Mouse (Mus musculus) MEL (cell line): Measurements from ENCODE around the gene Olfr520.

Source experiments
- CTCF ChIP-seq, 3 experiments: IDR thresholded peaks in 2 of 3; conservative IDR thresholded peaks in 1 of 3; 2 replicates each; pipeline ENCODE4 v1.5.1; 2011 to 2012; ENCODE audit warnings: low read length in 3 of 3, low read depth in 2 of 3, mild to moderate bottlenecking in 2 of 3, improper control_type of control experiment in 1 of 3, inconsistent platforms in 1 of 3, mixed read lengths in 1 of 3, moderate library complexity in 1 of 3; ENCODE audit not compliant: control insufficient read depth in 1 of 3, insufficient read depth in 1 of 3, poor library complexity in 1 of 3, severe bottlenecking in 1 of 3
- POLR2AphosphoS2 ChIP-seq: IDR thresholded peaks from 2 replicates; pipeline ENCODE4 v1.6.1; 2011; ENCODE audit warnings: low read length, improper control_type of control experiment
- POLR2AphosphoS5 ChIP-seq: IDR thresholded peaks from 2 replicates; pipeline ENCODE4 v1.6.1; 2012; ENCODE audit warnings: low read depth, borderline replicate concordance, mild to moderate bottlenecking, inconsistent platforms, low read length, moderate library complexity, mixed read lengths
- ZMIZ1 ChIP-seq: IDR thresholded peaks from 2 replicates; pipeline ENCODE4 v1.6.1; 2012; ENCODE audit warnings: low read depth, mild to moderate bottlenecking, inconsistent platforms, low read length, improper control_type of control experiment, moderate library complexity

- no peak for TF ChIP-seq ZMIZ1
- no peak for TF ChIP-seq POLR2AphosphoS5
- TF ChIP-seq CTCF (IDR thresholded peaks at IDR 0.05 in 2 of 3, conservative IDR thresholded peaks at IDR 0.05 in 1 of 3; ENCODE audit: control insufficient read depth in 1 of 3, insufficient read depth in 1 of 3, low read depth in 2 of 3, low read length in 3 of 3, poor library complexity in 1 of 3, severe bottlenecking in 1 of 3), result no peak
- no peak for TF ChIP-seq POLR2AphosphoS2
Observed at GRCm38 (mm10) chr7:99707038-99707595, 23.0 kb upstream of the Olfr520 start.
